Mouse (Mus musculus) liver, embryonic 11.5 days (tissue): ENCODE results near the gene Mrpl17. TPM values are rescaled to one million over a fixed set of nuclear protein-coding genes. Genes with fewer than 3 reads are reported as not detected.
A peak's percentile ranks its signal among the peaks of the same experiment; 100 is the strongest.

ENCODE experiments used
- ATAC-seq: fragments of 200-750 bp; cut with Nextera tagmentation; replicated peaks from 2 replicates; pipeline ENCODE4 v1.8.0; 2017; ENCODE audit warnings: moderate number of reproducible peaks, mild to moderate bottlenecking, moderate TSS enrichment, moderate library complexity; ENCODE audit not compliant: low FRiP score
- DNase-seq: peaks from one replicate; pipeline ENCODE4 v3.0.0-alpha.2; 2017; ENCODE audit warnings: low spot score
- H3K27ac ChIP-seq: fragments of 300-500 bp; sonication (generic); 2 replicates; pipeline ENCODE4 v1.5.1; 2014; ENCODE audit warnings: mild to moderate bottlenecking, low read depth, low read length, control low read depth
- H3K27me3 ChIP-seq: fragments of 300-500 bp; sonication (generic); replicated peaks from 2 replicates; pipeline ENCODE4 v1.6.1; 2014; ENCODE audit warnings: low read length, mixed read lengths; ENCODE audit not compliant: control insufficient read depth, insufficient read depth
- H3K36me3 ChIP-seq: fragments of 300-500 bp; sonication (generic); 2 replicates; pipeline ENCODE4 v1.6.1; 2014; ENCODE audit warnings: mild to moderate bottlenecking, low read length, moderate library complexity, mixed read lengths; ENCODE audit not compliant: control insufficient read depth, insufficient read depth
- H3K4me1 ChIP-seq: fragments of 300-500 bp; sonication (generic); replicated peaks from 2 replicates; pipeline ENCODE4 v1.6.1; 2014; ENCODE audit warnings: low read length, mixed read lengths; ENCODE audit not compliant: control insufficient read depth, insufficient read depth
- H3K4me2 ChIP-seq: fragments of 300-500 bp; sonication (generic); 2 replicates; pipeline ENCODE4 v1.6.1; 2014; ENCODE audit warnings: mild to moderate bottlenecking, control low read depth, moderate library complexity
- H3K4me3 ChIP-seq: fragments of 300-500 bp; sonication (generic); 2 replicates; pipeline ENCODE4 v1.5.1; 2014; ENCODE audit warnings: low read depth, low read length, control low read depth
- H3K9ac ChIP-seq: fragments of 300-500 bp; sonication (generic); 2 replicates; pipeline ENCODE4 v1.6.1; 2014; ENCODE audit warnings: low read depth, low read length, control low read depth
- H3K9me3 ChIP-seq: fragments of 300-500 bp; sonication (generic); 2 replicates; pipeline ENCODE4 v1.6.1; 2016; ENCODE audit warnings: low read length, inconsistent platforms, mixed read lengths; ENCODE audit not compliant: control insufficient read depth
- WGBS: fragments of 180-500 bp; shearing (Covaris S2); extraction: QIAGEN DNeasy Blood & Tissue Kit; methylation state at CpG from one replicate; pipeline ENCODE4 v1.1.7; 2014; 5-methylcytosine and 5-hydroxymethylcytosine counted together
- polyA plus RNA-seq: library from polyadenylated mRNA; unstranded; fragments of >200 nt; fragmentation: Nextera tagmentation; extraction: Ambion mirVana; gene quantifications from 2 replicates; pipeline ENCODE4 v1.2.1, GENCODE M21; 2014

Mrpl17 gene
- polyA plus RNA-seq, 1 experiment from 2014 or later, result 453 TPM

DNA sequence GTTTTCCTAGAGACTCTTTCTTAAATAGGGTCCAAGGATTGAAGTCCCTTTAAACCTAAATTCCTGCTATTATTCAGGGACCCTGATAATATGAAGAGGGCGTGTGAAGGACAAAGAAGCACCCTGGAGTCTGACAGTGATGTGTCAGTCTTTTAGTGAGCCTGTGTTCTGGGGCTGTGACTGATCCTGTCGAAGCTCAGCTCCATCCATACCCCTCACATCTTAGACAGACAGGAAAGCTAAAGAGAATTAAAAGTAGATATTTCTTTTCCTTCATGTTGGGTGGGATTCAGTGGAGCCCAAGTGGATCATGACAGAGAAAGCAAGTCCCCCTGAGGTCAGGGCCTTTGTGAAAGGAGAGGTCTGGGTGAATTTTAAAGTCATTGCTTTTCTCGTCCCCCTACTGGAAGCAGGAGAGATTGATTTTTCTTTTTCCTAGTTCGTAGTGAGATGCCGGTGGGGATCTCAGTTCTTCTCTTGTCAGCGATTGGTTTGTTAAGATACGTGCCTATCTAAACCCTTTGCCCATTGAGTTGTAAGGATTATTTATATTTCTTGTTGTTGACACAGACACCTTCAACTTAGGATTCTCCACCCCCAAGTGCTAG lies 15.0 kb downstream of the Mrpl17 start:
- Histone ChIP-seq H3K9me3 (no peaks in the 10 kb centered on the region), H3K4me1 (no peaks in the 10 kb centered on the region), H3K36me3 (no peaks in the 10 kb centered on the region), H3K4me2 (no peak overlapping the region), H3K4me3 (no peak overlapping the region), H3K9ac (no peak overlapping the region), H3K27me3 (0 out of 2 replicates have a peak, but pooled peaks cover 3% of the 10 kb centered on the region), H3K27ac (no peak overlapping the region)
- DNase-seq (no peak), ATAC-seq (no peak)
- 25% methylated on average over 7 of the region's 7 CpGs for WGBS

DNA sequence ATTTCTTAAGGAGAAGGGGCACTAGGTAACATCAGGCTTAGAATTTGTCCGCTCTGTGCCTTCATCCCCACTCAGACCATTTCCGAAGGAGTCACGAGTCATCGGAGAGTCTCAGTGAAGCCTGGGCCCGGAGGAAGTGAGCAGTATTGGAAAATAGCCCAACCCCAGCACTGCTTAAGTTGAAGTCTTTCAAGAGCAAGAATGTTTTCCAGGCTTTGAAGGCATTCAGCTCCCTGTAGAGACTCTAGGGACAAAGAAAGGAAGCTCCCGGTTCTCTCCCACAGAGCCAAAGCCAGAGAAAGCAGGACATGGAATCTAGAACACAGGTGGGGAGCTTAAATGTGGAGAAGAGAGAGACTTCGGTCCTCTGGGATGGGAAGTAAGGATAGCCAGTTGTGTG lies 17.2 kb downstream of the Mrpl17 start:
- H3K9me3 ChIP-seq, result no peaks in the 10 kb centered on the region
- H3K4me2 ChIP-seq, result no peak overlapping the region
- H3K27me3 ChIP-seq, result peaks cover 8% of the 10 kb centered on the region
- no peaks in the 10 kb centered on the region for H3K4me1 ChIP-seq
- DNase-seq, result no peak
- ATAC-seq, result no peak
- no peak overlapping the region for H3K9ac ChIP-seq
- 82% methylated on average over 7 of the region's 7 CpGs for WGBS
- H3K4me3 ChIP-seq, result no peak overlapping the region
- no peak overlapping the region for H3K27ac ChIP-seq
- no peaks in the 10 kb centered on the region for H3K36me3 ChIP-seq

DNA sequence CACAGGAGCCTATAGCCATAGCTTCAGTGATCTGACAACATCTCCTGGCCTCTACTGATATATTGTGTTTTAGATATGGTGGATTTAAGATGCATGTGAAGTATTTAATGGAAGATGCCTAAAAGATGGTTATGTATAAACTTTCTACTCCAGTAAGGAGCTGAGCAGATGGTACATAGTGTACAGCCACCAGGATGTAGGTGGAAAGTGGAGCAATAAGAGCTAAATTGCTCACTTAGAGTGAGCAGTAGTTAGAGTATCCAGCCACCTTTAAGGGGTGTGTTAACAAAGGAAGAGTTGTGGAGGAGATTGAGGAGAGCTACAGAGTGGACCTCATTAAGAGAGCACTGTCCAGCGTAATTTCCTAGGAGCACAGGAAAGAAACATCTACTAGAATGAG lies 19.8 kb downstream of the Mrpl17 start:
- Histone ChIP-seq H3K9ac (no peak overlapping the region), H3K9me3 (no peaks in the 10 kb centered on the region), H3K36me3 (no peaks in the 10 kb centered on the region), H3K4me2 (no peak overlapping the region), H3K27me3 (peaks cover 33% of the 10 kb centered on the region), H3K4me1 (no peaks in the 10 kb centered on the region), H3K4me3 (no peak overlapping the region), H3K27ac (no peak overlapping the region)
- no peak for ATAC-seq
- no peak for DNase-seq
- 84% methylated on average over 1 of the region's 1 CpGs for WGBS

DNA sequence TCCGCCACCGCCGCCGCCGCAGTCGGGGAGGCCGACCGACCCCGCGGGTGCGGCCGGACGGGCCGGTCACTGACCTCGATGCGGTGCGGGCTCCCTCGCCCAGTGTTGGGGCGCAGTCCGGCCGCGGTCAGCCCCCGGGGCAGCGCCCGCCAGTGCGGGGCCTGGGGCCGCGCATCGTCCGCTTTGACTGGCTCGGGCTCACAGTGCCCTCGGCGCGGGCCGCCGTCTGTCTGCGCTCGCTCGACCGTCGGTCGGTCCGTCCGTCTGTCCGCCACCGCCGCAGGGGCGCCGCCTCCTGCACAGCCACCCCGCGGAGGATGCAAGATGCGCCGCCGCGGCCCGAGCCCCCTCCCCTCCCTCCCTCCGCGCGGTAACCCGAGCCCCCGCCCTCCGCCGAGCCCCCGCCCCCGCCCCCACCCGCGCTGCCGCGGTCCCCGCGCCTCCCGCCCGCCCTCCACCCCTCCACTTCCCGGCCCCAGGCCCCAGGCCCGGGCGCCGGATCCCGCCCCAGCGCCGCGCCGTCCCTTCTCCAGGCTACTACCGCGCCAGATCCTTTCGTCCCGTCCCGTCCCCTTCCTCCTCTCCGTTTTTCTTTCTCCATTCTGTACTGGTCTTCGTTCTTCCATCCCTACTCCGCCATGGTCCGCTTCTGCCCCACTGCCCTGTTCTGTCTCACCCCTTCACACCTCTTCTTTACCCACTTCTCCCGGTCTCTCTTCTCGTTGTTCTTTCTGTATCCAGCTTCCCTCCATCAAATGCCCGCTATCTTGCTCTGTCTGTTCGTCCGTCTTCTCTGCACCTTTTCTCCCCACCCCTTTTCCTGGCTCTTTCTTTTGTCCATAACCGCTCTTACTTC lies 23.4 kb downstream of the Mrpl17 start, which contains the start of gene Dchs1:
Dchs1 (minus strand) TSS at position 370 of the 856 bp plus-strand sequence.
- no peaks in the 10 kb centered on the region for H3K4me1 ChIP-seq
- H3K4me3 ChIP-seq, result peak within 1 kb of the TSS; percentile 61
- peak; percentile 40 for ATAC-seq
- no peak for DNase-seq
- H3K36me3 ChIP-seq, result no peaks in the 10 kb centered on the region
- no peak within 1 kb of the TSS for H3K27ac ChIP-seq
- peak within 1 kb of the TSS; percentile 68 for H3K9ac ChIP-seq
- H3K27me3 ChIP-seq, result peaks cover 44% of the 10 kb centered on the region
- 2% methylated on average over 83 of the region's 97 CpGs for WGBS
- H3K9me3 ChIP-seq, result no peaks in the 10 kb centered on the region
- H3K4me2 ChIP-seq, result peak within 1 kb of the TSS; percentile 62

DNA sequence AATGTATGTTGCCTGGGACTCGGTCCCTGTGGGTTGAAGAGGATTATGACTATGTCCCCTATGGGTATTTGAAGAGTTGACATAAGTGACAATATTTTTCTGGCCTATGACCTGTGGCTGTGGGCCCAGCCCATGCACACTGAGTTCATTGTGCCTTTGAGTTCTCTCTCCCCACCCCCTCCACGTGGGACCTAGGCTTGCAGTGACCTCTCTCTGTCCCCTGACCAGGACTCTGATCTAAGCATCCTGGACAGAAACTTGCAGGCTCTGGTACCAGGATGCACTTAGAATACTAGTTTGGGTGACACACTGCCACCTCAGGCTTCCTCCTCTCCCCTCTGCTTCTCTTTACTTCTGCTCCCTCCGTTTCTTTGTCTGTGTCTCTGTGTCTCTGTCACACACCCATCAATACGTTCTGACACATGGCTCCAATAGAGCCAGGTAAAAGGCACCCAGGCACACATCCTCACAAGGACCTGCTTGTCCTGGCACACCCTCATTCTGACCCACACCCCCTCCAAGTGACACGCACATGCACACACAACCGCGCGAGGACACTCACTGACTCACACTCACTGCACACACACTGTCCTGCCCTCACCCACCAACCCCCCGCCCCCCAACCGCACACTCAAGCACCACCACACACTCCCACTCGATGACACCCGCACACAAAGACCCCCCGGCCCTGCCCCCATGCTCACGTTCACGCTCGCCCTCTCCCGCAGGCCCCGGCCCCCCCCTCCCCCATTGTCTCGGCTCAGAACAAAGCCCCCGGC lies 24.2 kb downstream of the Mrpl17 start:
- ATAC-seq (peak; percentile 46), DNase-seq (no peak)
- WGBS, result 13% methylated on average over 18 of the region's 20 CpGs
- Histone ChIP-seq H3K4me3 (peak overlapping the region; percentile 61), H3K27ac (no peak overlapping the region), H3K9me3 (no peaks in the 10 kb centered on the region), H3K27me3 (peaks cover 41% of the 10 kb centered on the region), H3K4me2 (peak overlapping the region; percentile 62), H3K9ac (peak overlapping the region; percentile 68), H3K4me1 (no peaks in the 10 kb centered on the region), H3K36me3 (no peaks in the 10 kb centered on the region)

DNA sequence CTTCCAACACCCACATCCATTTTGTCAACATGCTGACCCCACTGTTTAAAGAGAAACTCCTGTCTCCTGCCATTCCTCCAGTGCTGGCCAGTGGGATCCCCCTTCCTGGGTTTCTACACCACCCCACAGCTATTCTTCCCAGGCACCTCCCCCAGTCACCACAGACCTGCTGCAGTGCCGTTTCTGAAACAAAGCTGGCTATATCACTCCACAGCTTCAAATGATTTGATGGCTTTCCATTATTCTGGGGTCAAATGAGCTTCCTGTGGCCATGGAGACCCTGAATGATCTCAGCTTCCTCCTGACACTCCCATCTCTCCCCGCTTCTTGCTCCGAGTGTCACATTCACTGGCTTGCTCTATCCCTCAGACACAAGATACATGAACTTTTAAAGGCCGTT lies 26.3 kb downstream of the Mrpl17 start:
- WGBS, result 28% methylated on average over 4 of the region's 4 CpGs
- Histone ChIP-seq H3K27me3 (peaks cover 41% of the 10 kb centered on the region), H3K9ac (no peak overlapping the region), H3K9me3 (no peaks in the 10 kb centered on the region), H3K4me1 (no peaks in the 10 kb centered on the region), H3K27ac (no peak overlapping the region), H3K4me2 (no peak overlapping the region), H3K4me3 (no peak overlapping the region), H3K36me3 (no peaks in the 10 kb centered on the region)
- no peak for DNase-seq
- ATAC-seq, result no peak

DNA sequence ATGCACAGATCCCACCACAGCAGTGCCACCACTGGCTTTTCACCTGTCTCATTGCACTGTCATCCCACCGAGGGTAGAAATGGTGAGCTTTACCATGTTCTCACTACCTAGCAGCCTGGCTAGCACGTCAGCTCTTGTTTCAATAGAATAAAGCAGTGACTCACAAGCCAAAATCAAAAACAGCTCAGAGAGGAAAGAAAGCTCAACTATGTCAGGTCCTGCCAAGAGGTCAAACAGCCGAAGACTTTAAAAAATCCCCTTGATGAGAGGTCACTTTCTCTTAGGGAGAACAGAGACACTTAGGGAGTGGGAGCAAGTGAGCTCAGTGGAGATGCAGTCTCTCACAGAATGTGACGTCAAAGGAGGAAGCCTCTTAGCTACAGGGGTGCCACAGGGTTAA lies 27.0 kb downstream of the Mrpl17 start:
- H3K4me3 ChIP-seq, result no peak overlapping the region
- H3K4me2 ChIP-seq, result no peak overlapping the region
- peaks cover 38% of the 10 kb centered on the region for H3K27me3 ChIP-seq
- H3K36me3 ChIP-seq, result no peaks in the 10 kb centered on the region
- H3K27ac ChIP-seq, result no peak overlapping the region
- H3K9me3 ChIP-seq, result no peaks in the 10 kb centered on the region
- H3K9ac ChIP-seq, result no peak overlapping the region
- DNase-seq, result no peak
- ATAC-seq, result no peak
- WGBS, result 57% methylated on average over 4 of the region's 4 CpGs
- H3K4me1 ChIP-seq, result peaks cover 3% of the 10 kb centered on the region; the same call in 1 of the 2 replicates

DNA sequence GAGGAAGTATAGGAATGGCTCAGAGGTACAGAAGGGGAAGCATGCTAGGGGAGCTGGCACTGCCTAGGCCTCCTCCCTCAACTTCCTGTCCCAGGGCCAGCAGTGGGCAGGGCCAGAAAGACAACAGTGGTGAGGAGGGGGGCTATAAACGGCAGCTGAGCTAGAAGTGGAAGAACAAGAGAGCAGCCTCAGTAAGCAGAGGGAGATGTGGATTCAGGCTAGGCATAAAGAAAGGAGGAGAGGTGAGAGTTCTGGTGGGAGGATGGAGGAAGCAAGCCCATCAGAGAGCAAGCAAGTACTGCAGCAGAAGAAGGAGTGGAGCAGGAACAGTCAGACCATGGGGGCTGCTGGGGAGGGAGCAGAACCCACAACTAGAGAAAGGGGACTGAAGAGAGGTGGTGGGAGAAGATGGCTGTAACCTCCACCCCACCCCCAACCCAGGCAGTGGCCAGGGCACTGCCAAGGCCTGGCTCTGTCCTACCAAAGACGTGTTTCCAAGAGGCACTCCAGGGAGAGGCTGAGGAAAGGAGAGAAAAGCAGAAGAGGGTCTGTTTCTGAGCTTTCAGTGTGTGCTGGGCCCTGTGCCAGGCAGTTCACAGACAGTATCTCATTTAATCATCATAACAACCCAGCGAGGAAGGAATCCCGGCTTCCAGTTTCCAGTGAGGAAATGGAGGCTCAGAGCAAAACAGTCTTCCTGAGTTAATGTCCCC lies 32.2 kb downstream of the Mrpl17 start:
- Histone ChIP-seq H3K4me2 (peak overlapping the region; percentile 22; the same call in 1 of the 2 replicates), H3K27ac (peak overlapping the region; percentile 70), H3K9me3 (no peaks in the 10 kb centered on the region), H3K9ac (no peak overlapping the region), H3K4me3 (no peak overlapping the region), H3K36me3 (no peaks in the 10 kb centered on the region), H3K4me1 (peaks cover 5% of the 10 kb centered on the region; the same call in 1 of the 2 replicates), H3K27me3 (no peaks in the 10 kb centered on the region)
- DNase-seq (no peak), ATAC-seq (peak; percentile 71)
- 23% methylated on average over 4 of the region's 4 CpGs for WGBS
